Mouse (Mus musculus) layer of hippocampus, adult 2 months (tissue): ENCODE data around the gene Ethe1. TPM values are rescaled to one million over a fixed set of nuclear protein-coding genes. Genes with fewer than 3 reads are reported as not detected.

Experiments used
- DNase-seq, 2 experiments: peaks; one replicate each; pipeline ENCODE4 v3.0.0; 2022; ENCODE audit warnings: low spot score in 2 of 2
- H3K27ac ChIP-seq: fragments of 200-600 bp; 2 replicates; pipeline ENCODE4 v1.8.1; 2022
- H3K4me3 ChIP-seq: fragments of 200-600 bp; 2 replicates; pipeline ENCODE4 v1.8.1; 2022; ENCODE audit warnings: mild to moderate bottlenecking
- CTCF ChIP-seq: fragments of 200-600 bp; conservative IDR thresholded peaks from 2 replicates; pipeline ENCODE4 v1.8.1; 2022; ENCODE audit warnings: antibody characterized with exemption, mild to moderate bottlenecking, moderate library complexity
- total RNA-seq, 2 experiments: library from RNA; stranded (reverse); gene quantifications; 2 replicates each; pipeline ENCODE4 v1.2.3; 2021

Gene Ethe1
- total RNA-seq, 2 experiments from 2014 or later, result 10.1 to 11.0 TPM

- no peak for DNase-seq
- no peak overlapping the region for H3K4me3 ChIP-seq
- no peak for TF ChIP-seq CTCF
- H3K27ac ChIP-seq, result no peak overlapping the region
Observed at GRCm38 (mm10) chr7:24563191-24563836, 24.0 kb upstream of the Ethe1 start.

DNA sequence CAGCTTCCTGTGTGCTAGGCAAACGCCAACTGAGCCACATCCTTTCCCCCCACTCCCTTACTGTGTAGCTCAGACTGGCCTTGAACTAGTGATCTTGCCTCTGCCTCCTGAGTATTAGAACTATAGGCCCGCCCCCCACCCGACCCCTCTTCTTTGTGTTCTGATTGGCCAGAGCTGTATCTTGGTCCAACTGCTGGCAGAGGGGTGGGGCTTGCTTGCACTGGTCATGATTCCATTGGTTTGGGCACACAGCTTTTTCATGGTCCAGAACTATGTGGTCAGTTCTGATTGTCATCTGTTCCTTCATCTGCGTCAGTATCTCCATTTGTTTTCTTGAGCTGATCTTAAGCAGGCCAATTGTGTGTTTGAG is 23.5 kb upstream of the Ethe1 start:
- TF ChIP-seq CTCF, result no peak
- H3K4me3 ChIP-seq, result no peak overlapping the region

GRCm38 (mm10) chr7:24564607-24565265 is 22.6 kb upstream of the Ethe1 start:
- peak; percentile 92 for TF ChIP-seq CTCF
- DNase-seq, result peak in 1 of 2 experiments; percentile 73
- no peak overlapping the region for H3K4me3 ChIP-seq
- no peak overlapping the region for H3K27ac ChIP-seq

More for the DNA sequence above, 23.5 kb upstream of the Ethe1 start:
- no peak overlapping the region for H3K27ac ChIP-seq
- no peak for DNase-seq

GRCm38 (mm10) chr7:24565627-24566026 is 21.7 kb upstream of the Ethe1 start:
- Histone ChIP-seq H3K27ac (no peak overlapping the region), H3K4me3 (no peak overlapping the region)
- no peak for DNase-seq
- no peak for TF ChIP-seq CTCF

GRCm38 (mm10) chr7:24566206-24566605 is 21.1 kb upstream of the Ethe1 start:
- no peak overlapping the region for H3K27ac ChIP-seq
- H3K4me3 ChIP-seq, result no peak overlapping the region
- DNase-seq, result no peak
- TF ChIP-seq CTCF, result no peak

- no peak for DNase-seq
- TF ChIP-seq CTCF, result no peak
- no peak overlapping the region for H3K27ac ChIP-seq
- no peak overlapping the region for H3K4me3 ChIP-seq
Observed at GRCm38 (mm10) chr7:24568512-24568911, 18.8 kb upstream of the Ethe1 start.

DNA sequence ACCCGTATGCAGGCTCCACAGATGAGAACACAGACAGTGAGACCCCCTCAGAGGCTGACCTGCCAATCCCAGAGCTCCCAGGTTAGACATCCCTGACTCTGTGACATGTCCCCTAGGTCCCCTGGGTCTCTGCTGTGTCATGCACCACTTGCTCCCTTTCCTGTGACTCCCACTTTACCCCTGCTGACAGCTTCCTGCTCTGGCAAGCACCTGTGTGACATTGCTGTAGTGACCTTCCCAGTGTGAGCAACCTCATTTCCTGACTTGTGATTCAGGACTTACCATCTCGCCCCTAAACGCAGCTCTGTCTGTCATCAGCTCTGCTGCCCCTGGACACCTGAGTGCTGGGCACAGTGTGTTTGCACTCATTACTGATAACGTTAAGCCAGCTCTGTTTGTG is 16.3 kb upstream of the Ethe1 start:
- no peak overlapping the region for H3K27ac ChIP-seq
- DNase-seq, result no peak
- no peak for TF ChIP-seq CTCF

GRCm38 (mm10) chr7:24572455-24572854 is 14.9 kb upstream of the Ethe1 start:
- Histone ChIP-seq H3K27ac (no peak overlapping the region), H3K4me3 (no peak overlapping the region)
- no peak for DNase-seq
- peak; percentile 70 for TF ChIP-seq CTCF

More for the DNA sequence above, 16.3 kb upstream of the Ethe1 start:
- no peak overlapping the region for H3K4me3 ChIP-seq

- Histone ChIP-seq H3K27ac (no peak overlapping the region), H3K4me3 (no peak overlapping the region)
- TF ChIP-seq CTCF, result no peak
- DNase-seq, result no peak
Observed at GRCm38 (mm10) chr7:24574224-24574796, 13.0 kb upstream of the Ethe1 start.

- no peak overlapping the region for H3K27ac ChIP-seq
- no peak for TF ChIP-seq CTCF
- no peak overlapping the region for H3K4me3 ChIP-seq
- no peak for DNase-seq
Observed at GRCm38 (mm10) chr7:24577811-24578210, 9.5 kb upstream of the Ethe1 start.

- DNase-seq, result no peak
- Histone ChIP-seq H3K27ac (no peak overlapping the region), H3K4me3 (no peak overlapping the region)
- no peak for TF ChIP-seq CTCF
Observed at GRCm38 (mm10) chr7:24584876-24585275, 2.5 kb upstream of the Ethe1 start.

GRCm38 (mm10) chr7:24585995-24586394 is 1.3 kb upstream of the Ethe1 start:
- Histone ChIP-seq H3K27ac (no peak overlapping the region), H3K4me3 (no peak overlapping the region)
- TF ChIP-seq CTCF, result no peak
- DNase-seq, result no peak

DNA sequence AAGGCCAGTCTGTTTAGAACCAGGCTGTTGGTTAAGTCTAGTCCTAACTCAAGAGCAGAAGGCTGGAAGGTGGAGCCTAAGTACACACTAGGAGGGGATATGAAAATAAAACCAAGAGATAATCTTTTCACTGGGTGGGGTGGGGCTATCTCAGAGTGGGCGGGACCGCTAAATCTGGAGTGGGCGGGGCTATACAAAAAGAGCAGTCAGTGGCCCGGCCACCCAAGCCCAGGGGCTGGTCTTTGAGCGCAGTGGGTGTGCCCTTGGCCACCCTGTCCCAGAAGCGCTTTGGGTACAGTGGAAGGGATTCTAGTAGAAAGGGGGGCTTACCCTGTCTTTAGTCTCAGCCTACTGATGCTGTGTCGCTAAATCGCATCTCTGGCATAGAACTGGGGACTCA is 515 bp upstream of the Ethe1 start:
- H3K27ac ChIP-seq, result peak overlapping the region; percentile 91; the same call in 1 of the 2 replicates
- TF ChIP-seq CTCF, result no peak
- DNase-seq, result no peak
- H3K4me3 ChIP-seq, result peak overlapping the region; percentile 73

- no peak for TF ChIP-seq CTCF
- DNase-seq, result no peak
- Histone ChIP-seq H3K27ac (no peak overlapping the region), H3K4me3 (no peak overlapping the region)
Observed at GRCm38 (mm10) chr7:24588336-24588735, 993 bp downstream of the Ethe1 start.
